Mouse (Mus musculus): ENCODE measurements around the gene Nek6.

GRCm38 (mm10) chr2:38535521-38536220 is 24.2 kb downstream of the Nek6 start:
- no peak for TF ChIP-seq POLR2A (IDR thresholded peaks at IDR 0.05; ENCODE audit: insufficient read length, low read depth)
- no peak for TF ChIP-seq E2F4 (IDR thresholded peaks at IDR 0.05; ENCODE audit: insufficient read depth)
- no peak for TF ChIP-seq TCF12 (IDR thresholded peaks at IDR 0.05; ENCODE audit: insufficient read depth, poor library complexity, severe bottlenecking)
- no peak for TF ChIP-seq REST (IDR thresholded peaks at IDR 0.05; ENCODE audit: insufficient read depth, insufficient read length)

Data from myocyte (in vitro differentiated cells).